Mouse (Mus musculus): ENCODE results near the gene Tmppe.
"Not testable (repeated sequence)": the region's sequence is repeated elsewhere in the genome, so short reads cannot be mapped to it uniquely, and the experiment has no call there.

The Tmppe gene

GRCm38 (mm10) chr9:114394136-114394535 is 6.8 kb upstream of the Tmppe start:
- DNase-seq (ENCODE audit: inconsistent age in 2 of 2, low spot score in 1 of 2): not testable (repeated sequence)

DNA sequence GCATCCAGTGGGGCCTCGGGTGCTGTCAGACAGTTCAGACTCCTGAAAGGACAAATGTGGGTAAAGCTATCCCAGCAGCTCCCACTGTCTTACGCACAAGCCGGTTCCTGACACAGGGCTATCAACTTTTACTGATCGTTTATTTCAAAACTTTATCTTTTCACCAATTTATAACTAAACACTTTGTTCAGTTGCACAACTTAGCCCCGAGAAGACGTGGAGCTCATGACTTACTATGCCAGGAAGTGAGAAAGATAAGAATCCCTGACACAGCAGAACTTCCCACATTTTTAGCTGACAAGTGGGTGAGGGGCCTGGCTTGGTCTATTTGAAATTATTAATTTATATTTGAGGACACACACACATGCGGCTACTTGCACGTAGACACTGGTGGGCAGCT is 6.2 kb upstream of the Tmppe start:
- no peak for DNase-seq (ENCODE audit: inconsistent age in 2 of 2, low spot score in 1 of 2)

GRCm38 (mm10) chr9:114395258-114395657 is 5.6 kb upstream of the Tmppe start:
- no peak for DNase-seq (ENCODE audit: inconsistent age in 2 of 2, low spot score in 1 of 2)

- DNase-seq (ENCODE audit: inconsistent age in 2 of 2, low spot score in 1 of 2): no peak
Observed at GRCm38 (mm10) chr9:114399680-114400079, 1.2 kb upstream of the Tmppe start.

DNA sequence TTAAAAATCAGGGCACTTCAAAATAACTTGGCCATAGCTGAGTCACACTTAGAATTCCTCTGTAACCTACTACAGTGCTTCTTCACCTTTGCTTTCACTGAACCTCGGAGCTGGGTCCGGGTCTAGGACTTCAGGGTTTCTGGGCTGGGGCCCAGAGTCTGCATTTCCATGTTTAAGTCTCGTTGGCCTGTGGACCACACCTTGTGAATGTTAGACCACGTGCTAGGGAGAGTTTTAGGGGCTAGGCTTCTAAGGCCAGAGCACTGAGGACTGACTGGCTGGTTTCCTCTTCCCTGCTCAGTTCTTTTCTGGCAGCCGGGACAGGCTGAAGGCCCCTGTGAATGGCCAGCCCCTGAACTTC is 337 bp upstream of the Tmppe start:
- DNase-seq (ENCODE audit: inconsistent age in 2 of 2, low spot score in 1 of 2): no peak

DNA sequence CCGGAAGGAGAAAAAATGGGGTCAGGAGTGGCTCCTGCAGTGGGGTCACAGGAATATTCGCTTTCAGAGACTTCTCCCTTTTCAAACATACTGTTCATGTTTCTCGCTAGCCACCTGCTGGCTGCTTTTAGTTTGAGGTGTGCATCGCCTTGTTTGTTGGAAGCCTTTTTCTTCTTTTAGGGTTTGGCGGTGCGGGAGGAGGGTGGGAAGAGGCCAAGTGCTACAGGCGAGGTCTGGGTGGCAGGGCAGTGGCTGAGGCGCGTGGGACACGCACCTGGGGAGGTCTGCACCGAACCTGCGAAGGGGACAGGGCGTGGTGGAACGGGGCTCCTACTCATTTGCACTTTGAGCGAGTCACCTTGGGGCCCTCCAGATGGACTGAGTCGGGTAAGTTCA is 778 bp downstream of the Tmppe start:
- DNase-seq (ENCODE audit: inconsistent age in 2 of 2, low spot score in 1 of 2): no peak

GRCm38 (mm10) chr9:114407676-114408075 is 6.8 kb downstream of the Tmppe start:
- no peak for DNase-seq (ENCODE audit: inconsistent age in 2 of 2, low spot score in 1 of 2)

- no peak for DNase-seq (ENCODE audit: inconsistent age in 2 of 2, low spot score in 1 of 2)
Observed at GRCm38 (mm10) chr9:114410313-114410862, 9.5 kb downstream of the Tmppe start.

DNA sequence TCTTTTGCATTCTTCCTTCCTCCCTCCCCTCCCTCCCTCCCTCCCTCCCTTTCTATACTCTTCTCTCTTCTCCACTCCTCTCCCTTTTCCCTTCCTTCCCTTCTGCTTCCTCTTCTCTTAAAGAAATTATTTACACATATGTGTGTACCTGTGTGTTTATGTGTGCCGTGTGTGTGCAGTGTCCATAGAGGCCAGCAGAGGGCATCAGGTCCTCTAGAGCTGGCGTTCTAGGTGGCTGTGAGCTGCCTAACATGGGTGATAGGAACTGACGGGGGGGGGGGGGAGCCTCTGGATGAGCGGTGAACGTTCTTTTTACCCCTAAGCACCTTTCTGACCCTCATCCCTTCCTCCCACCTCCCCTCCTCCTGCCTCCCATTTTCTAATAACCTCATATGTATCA is 10.4 kb downstream of the Tmppe start:
- no peak for DNase-seq (ENCODE audit: inconsistent age in 2 of 2, low spot score in 1 of 2)

DNA sequence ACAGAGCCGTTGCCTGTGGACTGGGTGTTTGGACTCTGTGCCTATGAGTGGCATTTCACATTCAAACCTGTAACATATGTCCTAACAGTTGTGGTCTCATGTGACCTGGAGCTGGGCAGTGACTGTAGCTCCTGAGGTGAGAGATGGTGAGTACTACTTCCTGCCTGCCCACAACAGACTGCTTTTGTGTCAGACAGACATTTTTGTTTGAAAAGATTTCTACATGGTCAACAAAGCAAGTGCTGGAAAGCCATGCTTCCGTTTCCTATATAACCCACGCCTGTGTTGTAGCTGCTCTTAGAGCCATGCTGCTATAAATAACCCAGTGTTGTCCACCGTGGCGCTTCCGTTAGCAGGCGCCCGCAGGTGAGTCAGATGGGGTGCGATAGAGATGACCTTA is 11.5 kb downstream of the Tmppe start:
- DNase-seq (ENCODE audit: inconsistent age in 2 of 2, low spot score in 1 of 2): no peak

DNA sequence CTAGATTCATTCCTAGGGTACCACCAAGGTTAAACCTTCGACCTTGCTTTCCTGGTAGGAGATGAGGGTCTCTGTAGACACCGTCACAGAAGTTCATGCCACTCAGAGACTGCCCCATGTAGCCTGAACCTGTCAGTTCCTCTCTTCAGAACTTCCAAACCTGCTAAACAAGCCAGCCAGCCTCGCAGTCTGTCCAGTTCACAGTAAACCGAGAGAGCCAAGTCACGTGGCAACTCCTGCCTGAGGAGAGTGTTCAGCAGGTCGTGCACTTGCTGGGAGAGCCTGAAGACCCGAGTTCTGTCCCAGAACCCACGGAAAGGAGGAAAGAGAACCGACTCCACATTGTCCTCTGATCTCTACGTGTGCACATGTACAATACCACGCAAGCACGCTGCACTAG is 13.0 kb downstream of the Tmppe start:
- no peak for DNase-seq (ENCODE audit: inconsistent age in 2 of 2, low spot score in 1 of 2)

DNA sequence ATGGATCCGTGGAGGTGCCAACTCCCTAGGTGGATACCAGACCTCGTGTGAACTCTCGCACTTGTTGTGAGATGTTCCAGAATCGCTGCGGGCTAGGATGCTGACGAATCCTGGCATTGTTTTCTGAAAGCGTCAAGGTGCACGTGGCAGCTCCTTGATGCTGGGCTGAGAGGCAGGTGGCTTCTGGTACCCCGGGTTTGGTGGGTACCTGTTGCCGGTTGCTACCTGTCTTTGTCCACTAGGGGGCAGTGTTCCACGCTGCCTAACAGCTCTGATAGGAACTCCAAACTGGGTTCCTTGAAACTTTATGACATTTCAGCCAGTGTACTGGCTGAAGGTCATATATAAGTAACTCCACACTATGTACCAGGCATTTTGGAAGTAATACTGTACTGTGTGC is 14.8 kb downstream of the Tmppe start:
- peak; percentile 31 to 72 for DNase-seq (ENCODE audit: inconsistent age in 2 of 2, low spot score in 1 of 2)

DNA sequence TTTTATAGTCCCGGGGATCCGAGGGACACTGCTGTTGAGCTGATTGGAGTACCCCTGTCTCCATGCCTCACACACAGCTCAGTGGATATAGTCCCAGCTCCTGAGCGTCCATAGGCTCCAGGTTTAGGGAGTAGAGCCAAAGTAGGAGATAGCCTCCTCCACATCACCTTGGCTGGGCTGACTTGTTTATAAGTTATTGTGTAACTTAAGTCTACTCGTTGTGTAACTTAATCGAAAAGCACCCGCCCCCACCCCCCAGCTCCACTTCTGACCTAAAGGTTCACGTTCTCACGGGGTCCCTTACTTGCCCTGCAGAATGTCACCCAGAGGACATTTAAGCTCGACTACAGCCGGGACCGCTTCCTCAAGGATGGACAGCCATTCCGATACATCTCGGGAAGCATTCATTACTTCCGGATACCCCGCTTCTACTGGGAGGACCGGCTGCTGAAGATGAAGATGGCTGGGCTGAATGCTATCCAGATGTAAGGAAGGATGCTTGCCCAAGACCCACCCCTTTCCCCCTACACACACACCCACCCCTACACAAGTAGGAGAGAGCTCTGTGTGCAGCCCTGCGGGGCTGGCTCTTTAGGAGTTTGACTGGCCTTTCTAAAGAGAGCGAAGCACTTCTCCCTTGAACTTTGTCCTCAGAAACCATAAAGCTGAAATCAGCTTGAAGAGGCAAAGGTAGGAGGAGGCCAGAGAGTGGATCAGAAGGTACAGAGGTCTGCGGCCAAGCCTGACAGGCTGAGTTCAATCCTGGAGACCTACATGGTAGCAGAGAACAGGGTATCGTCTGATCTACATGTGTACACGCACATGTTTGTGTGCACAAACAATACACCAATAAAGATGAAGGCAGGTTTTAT is 16.0 kb downstream of the Tmppe start:
- no peak for DNase-seq (ENCODE audit: inconsistent age in 2 of 2, low spot score in 1 of 2)

DNA sequence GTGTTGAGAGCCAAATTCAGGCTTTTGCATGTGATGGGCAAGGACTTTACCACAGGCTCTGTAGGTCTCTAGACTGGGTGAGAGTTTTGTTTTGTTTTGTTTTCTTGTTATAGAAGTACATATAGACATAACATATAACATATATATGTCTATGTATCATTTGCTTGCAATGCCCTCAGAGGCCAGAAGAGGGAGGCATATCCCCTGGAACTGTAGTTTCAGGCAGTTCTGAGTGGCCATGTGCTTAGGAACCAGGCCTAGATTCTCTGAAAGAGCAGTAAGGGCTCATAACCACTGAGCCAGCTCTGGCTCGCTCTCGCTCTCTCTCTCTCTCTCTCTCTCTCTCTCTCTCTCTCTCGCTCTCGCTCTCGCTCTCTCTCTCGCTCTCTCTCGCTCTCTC is 17.3 kb downstream of the Tmppe start:
- peak in 1 of 2 experiments; percentile 70 for DNase-seq (ENCODE audit: inconsistent age in 2 of 2, low spot score in 1 of 2)

DNA sequence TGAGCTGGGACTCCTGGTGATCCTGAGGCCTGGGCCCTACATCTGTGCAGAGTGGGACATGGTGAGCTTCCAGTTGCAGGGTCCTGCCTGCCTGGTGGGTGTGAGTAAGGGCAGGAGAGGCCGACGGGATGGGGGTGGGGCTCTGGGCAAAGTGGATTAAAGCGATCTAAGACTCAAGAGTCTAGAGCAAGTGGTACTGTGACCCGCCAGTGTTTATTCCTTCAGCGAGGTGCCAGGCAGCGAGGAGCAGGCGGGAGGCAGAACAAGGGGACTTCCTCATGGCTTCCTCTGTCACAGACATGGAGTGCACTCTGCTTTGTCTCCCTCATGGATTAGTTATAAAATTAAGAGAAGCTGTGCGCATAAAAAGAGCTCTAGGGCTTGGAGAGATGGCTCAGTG is 19.5 kb downstream of the Tmppe start:
- no peak for DNase-seq (ENCODE audit: inconsistent age in 2 of 2, low spot score in 1 of 2)

- no peak for DNase-seq (ENCODE audit: inconsistent age in 2 of 2, low spot score in 1 of 2)
Observed at GRCm38 (mm10) chr9:114421045-114421444, 20.1 kb downstream of the Tmppe start.

- no peak for DNase-seq (ENCODE audit: inconsistent age in 2 of 2, low spot score in 1 of 2)
Observed at GRCm38 (mm10) chr9:114421797-114422196, 20.9 kb downstream of the Tmppe start.

- DNase-seq (ENCODE audit: inconsistent age in 2 of 2, low spot score in 1 of 2): no peak
Observed at GRCm38 (mm10) chr9:114425576-114425975, 24.7 kb downstream of the Tmppe start.

GRCm38 (mm10) chr9:114426201-114426600 is 25.3 kb downstream of the Tmppe start:
- DNase-seq (ENCODE audit: inconsistent age in 2 of 2, low spot score in 1 of 2): no peak

- DNase-seq (ENCODE audit: inconsistent age in 2 of 2, low spot score in 1 of 2): no peak
Observed at GRCm38 (mm10) chr9:114427425-114427824, 26.5 kb downstream of the Tmppe start.

DNA sequence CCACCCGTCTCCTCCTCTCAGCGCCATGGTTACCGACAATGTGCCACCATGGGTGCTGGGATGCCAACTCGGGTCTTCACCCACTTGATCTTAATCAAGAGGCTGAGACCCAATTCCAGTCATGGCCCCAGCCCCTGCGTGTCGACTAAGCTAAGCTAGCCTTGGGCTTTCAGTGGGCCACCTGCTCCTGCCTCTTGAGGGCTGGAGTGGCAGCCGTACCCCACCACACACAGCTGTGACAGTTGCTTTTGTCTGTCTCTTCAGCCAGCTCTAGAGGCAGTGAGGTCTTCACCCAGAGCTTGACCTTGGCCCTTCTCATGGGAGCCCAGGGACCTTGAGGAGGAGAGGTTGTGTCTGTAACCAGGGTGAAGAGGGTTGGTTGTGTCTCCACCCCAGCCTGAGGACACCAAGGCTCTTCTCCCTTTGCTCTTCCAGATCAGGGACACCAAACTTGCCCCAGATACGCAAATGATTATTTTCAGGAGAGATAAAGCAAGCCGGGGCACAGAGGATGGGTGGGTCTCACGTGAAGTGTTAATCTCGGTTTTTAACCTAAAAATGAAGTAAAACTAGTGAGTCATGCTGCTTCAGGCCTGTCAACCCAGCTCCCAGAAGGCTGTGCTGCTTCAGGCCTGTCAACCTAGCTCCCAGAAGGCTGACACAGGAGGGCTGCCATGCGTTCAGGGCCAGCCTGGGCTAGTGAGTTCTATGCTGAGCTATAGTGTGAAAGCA is 27.4 kb downstream of the Tmppe start:
- DNase-seq (ENCODE audit: inconsistent age in 2 of 2, low spot score in 1 of 2): no peak

- DNase-seq (ENCODE audit: inconsistent age in 2 of 2, low spot score in 1 of 2): no peak
Observed at GRCm38 (mm10) chr9:114435668-114436067, 34.8 kb downstream of the Tmppe start.

Measured in adrenal gland, adult (tissue).